Mouse (Mus musculus) liver, embryonic 14.5 days (tissue): ENCODE results near the gene Stk16. TPM values are rescaled to one million over a fixed set of nuclear protein-coding genes. Genes with fewer than 3 reads are reported as not detected.

Experiments
- ATAC-seq: fragments of 200-750 bp; cut with Nextera tagmentation; 2 replicates; pipeline ENCODE4 v1.8.0; 2017; ENCODE audit warnings: moderate number of reproducible peaks, mild to moderate bottlenecking, moderate library complexity; ENCODE audit not compliant: insufficient read depth
- DNase-seq, 3 experiments: peaks; one replicate each; pipeline ENCODE4 v3.0.0-alpha.2; 2012 to 2013; ENCODE audit warnings: low read depth in 3 of 3, low spot score in 3 of 3
- H3K27ac ChIP-seq: fragments of 300-500 bp; sonication (generic); 2 replicates; pipeline ENCODE4 v1.5.1; 2014; ENCODE audit warnings: moderate library complexity, mild to moderate bottlenecking, control low read depth, inconsistent platforms
- H3K27me3 ChIP-seq: fragments of 300-500 bp; sonication (generic); 2 replicates; pipeline ENCODE4 v1.6.1; 2014; ENCODE audit warnings: mild to moderate bottlenecking, low read length, moderate library complexity; ENCODE audit not compliant: control insufficient read depth, insufficient read depth
- H3K36me3 ChIP-seq: fragments of 300-500 bp; sonication (generic); replicated peaks from 2 replicates; pipeline ENCODE4 v1.6.1; 2014; ENCODE audit warnings: low read depth; ENCODE audit not compliant: control insufficient read depth, insufficient read depth
- H3K4me1 ChIP-seq, 2 experiments: fragments of 200-500 bp in 1 of 2; fragments of 300-500 bp in 1 of 2; sonication (generic) in 1 of 2; replicated peaks; 2 replicates each; pipeline ENCODE4 v1.6.1; 2012 to 2014; ENCODE audit warnings: antibody characterized with exemption in 1 of 2, inconsistent platforms in 1 of 2, low read length in 1 of 2; ENCODE audit not compliant: control insufficient read depth in 2 of 2, insufficient read depth in 2 of 2
- H3K4me2 ChIP-seq: fragments of 300-500 bp; sonication (generic); 2 replicates; pipeline ENCODE4 v1.6.1; 2014; ENCODE audit warnings: low read depth, mild to moderate bottlenecking, control low read depth, moderate library complexity
- H3K4me3 ChIP-seq, 2 experiments: fragments of 200-500 bp in 1 of 2; fragments of 300-500 bp in 1 of 2; sonication (generic) in 1 of 2; 2 replicates each; pipeline ENCODE4 v1.5.1; 2012 to 2014; ENCODE audit warnings: low read depth in 2 of 2, low read length in 2 of 2, mild to moderate bottlenecking in 2 of 2, control low read depth in 1 of 2, inconsistent platforms in 1 of 2, moderate library complexity in 1 of 2; ENCODE audit not compliant: insufficient read depth in 1 of 2
- H3K9ac ChIP-seq: fragments of 300-500 bp; sonication (generic); replicated peaks from 2 replicates; pipeline ENCODE4 v1.6.1; 2014; ENCODE audit warnings: mild to moderate bottlenecking, control low read depth, moderate library complexity
- H3K9me3 ChIP-seq: fragments of 300-500 bp; sonication (generic); 2 replicates; pipeline ENCODE4 v1.6.1; 2016; ENCODE audit warnings: low read length, mixed read lengths; ENCODE audit not compliant: control insufficient read depth
- CTCF ChIP-seq: IDR thresholded peaks from 2 replicates; pipeline ENCODE4 v1.5.1; 2016; ENCODE audit warnings: antibody characterized with exemption, low read depth, control low read depth
- EP300 ChIP-seq: IDR thresholded peaks from 2 replicates; pipeline ENCODE4 v1.6.1; 2016; ENCODE audit warnings: antibody characterized with exemption, low read depth
- WGBS: fragments of 180-500 bp; shearing (Covaris S2); extraction: QIAGEN DNeasy Blood & Tissue Kit; methylation state at CpG from one replicate; pipeline ENCODE4 v1.1.7; 2014; ENCODE audit not compliant: insufficient replicate concordance; 5-methylcytosine and 5-hydroxymethylcytosine counted together
- polyA plus RNA-seq, 2 experiments: library from polyadenylated mRNA; depleted of rRNA in 1 of 2; stranded (reverse) in 1 of 2; unstranded in 1 of 2; fragments of >200 nt; fragmentation: Nextera tagmentation in 1 of 2; extraction: Ambion mirVana in 1 of 2; gene quantifications; 2 replicates each; pipeline versions ENCODE4 v1.2.1 to v1.2.3; 2012 to 2014

Stk16 gene
- polyA plus RNA-seq, 2 experiments, result 61.8 to 93.3 TPM

GRCm38 (mm10) chr1:75187126-75187525 lies 23.5 kb upstream of the Stk16 start:
- Histone ChIP-seq H3K36me3 (peaks cover 66% of the 10 kb centered on the region), H3K27me3 (no peaks in the 10 kb centered on the region), H3K9ac (no peak overlapping the region), H3K4me2 (no peak overlapping the region), H3K4me3 (no peak overlapping the region), H3K9me3 (no peaks in the 10 kb centered on the region), H3K4me1 (peaks cover 13 to 15% of the 10 kb centered on the region in 2 experiments), H3K27ac (no peak overlapping the region)
- ATAC-seq, result no peak
- no peak for DNase-seq
- TF ChIP-seq CTCF (no peak), EP300 (no peak)

- no peak for DNase-seq
- H3K9ac ChIP-seq, result no peak overlapping the region
These were observed 22.6 kb upstream of the Stk16 start for GRCm38 (mm10) chr1:75187914-75188483.

GRCm38 (mm10) chr1:75190577-75190976 lies 20.1 kb upstream of the Stk16 start:
- 24% methylated on average over 2 of the region's 2 CpGs for WGBS
- Histone ChIP-seq H3K27me3 (no peaks in the 10 kb centered on the region), H3K4me1 (peaks cover 21 to 22% of the 10 kb centered on the region in 2 experiments), H3K36me3 (peaks cover 37% of the 10 kb centered on the region), H3K4me2 (peak overlapping the region; percentile 82), H3K9ac (peak overlapping the region; percentile 91), H3K4me3 (peak overlapping the region; percentile 85 to 89), H3K9me3 (no peaks in the 10 kb centered on the region), H3K27ac (peak overlapping the region; percentile 54)
- no peak for ATAC-seq
- DNase-seq, result no peak
- no peak for TF ChIP-seq CTCF
- no peak for TF ChIP-seq EP300

More at GRCm38 (mm10) chr1:75187914-75188483, 22.6 kb upstream of the Stk16 start:
- 21% methylated on average over 2 of the region's 2 CpGs for WGBS
- TF ChIP-seq EP300 (no peak), CTCF (no peak)
- Histone ChIP-seq H3K4me2 (no peak overlapping the region), H3K4me3 (no peak overlapping the region), H3K4me1 (peaks cover 15% of the 10 kb centered on the region in 2 experiments), H3K27ac (no peak overlapping the region), H3K9me3 (no peaks in the 10 kb centered on the region), H3K27me3 (no peaks in the 10 kb centered on the region), H3K36me3 (peaks cover 57% of the 10 kb centered on the region)
- ATAC-seq, result no peak

DNA sequence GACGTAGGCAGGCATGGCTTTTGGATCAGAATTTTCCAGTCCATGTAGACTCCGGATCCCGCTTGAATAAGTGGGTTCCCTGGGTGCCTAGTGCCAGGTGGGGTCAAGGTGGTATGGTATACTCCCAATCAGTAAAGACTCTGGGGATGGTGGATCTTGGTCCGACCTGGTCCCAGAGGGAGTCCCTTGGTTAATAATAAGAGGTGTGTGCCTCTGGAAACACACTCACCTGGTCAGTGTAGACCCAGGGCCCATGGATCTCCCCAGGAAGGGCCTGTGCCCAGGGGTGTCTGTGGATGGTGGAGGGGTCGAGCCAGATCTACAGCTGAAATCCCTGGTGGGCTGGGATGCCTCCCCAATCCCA lies 19.4 kb upstream of the Stk16 start:
- Histone ChIP-seq H3K4me2 (peak overlapping the region; percentile 82), H3K36me3 (peaks cover 31% of the 10 kb centered on the region), H3K27ac (peak overlapping the region; percentile 54), H3K9ac (peak overlapping the region; percentile 91), H3K4me3 (peak overlapping the region; percentile 85 to 89), H3K9me3 (no peaks in the 10 kb centered on the region), H3K27me3 (no peaks in the 10 kb centered on the region), H3K4me1 (peaks cover 21 to 22% of the 10 kb centered on the region in 2 experiments)
- TF ChIP-seq CTCF, result no peak
- WGBS, result 35% methylated on average over 5 of the region's 5 CpGs
- DNase-seq (no peak), ATAC-seq (no peak; the same call in 1 of the 2 replicates)

GRCm38 (mm10) chr1:75191622-75192402 lies 18.8 kb upstream of the Stk16 start, which contains the start of the genes Ankzf1 and Atg9a:
Ankzf1 (plus strand) TSS chr1:75192151.
Atg9a (minus strand) TSS chr1:75192196.
- DNase-seq (peak; percentile 98 to 99 (median 98)), ATAC-seq (peak; percentile 98)
- TF ChIP-seq CTCF, result peak; percentile 15; the same call in 1 of the 2 replicates
- TF ChIP-seq EP300, result no peak
- Histone ChIP-seq H3K4me3 (peak within 1 kb of the TSS; percentile 89 to 93), H3K4me1 (peaks cover 21 to 22% of the 10 kb centered on the region in 2 experiments), H3K9me3 (no peaks in the 10 kb centered on the region), H3K4me2 (peak within 1 kb of the TSS; percentile 98), H3K36me3 (peaks cover 25% of the 10 kb centered on the region), H3K27me3 (no peaks in the 10 kb centered on the region), H3K9ac (peak within 1 kb of the TSS; percentile 91), H3K27ac (peak within 1 kb of the TSS; percentile 85)
- WGBS, result under 1% methylated on average over 56 of the region's 56 CpGs
